Mouse (Mus musculus) kidney, postnatal 0 days (tissue): ENCODE measurements around the gene Itga2. TPM values are rescaled to one million over a fixed set of nuclear protein-coding genes. Genes with fewer than 3 reads are reported as not detected.

Source experiments
- ATAC-seq: fragments of 200-750 bp; cut with Nextera tagmentation; replicated peaks from 2 replicates; pipeline ENCODE4 v1.8.0; 2017; ENCODE audit warnings: low read depth, moderate number of reproducible peaks, moderate TSS enrichment, moderate library complexity; ENCODE audit not compliant: low FRiP score
- DNase-seq: peaks from one replicate; pipeline ENCODE4 v3.0.0-alpha.2; 2016; ENCODE audit warnings: low spot score
- H3K27ac ChIP-seq: fragments of 300-500 bp; sonication (generic); 2 replicates; pipeline ENCODE4 v1.5.1; 2014; ENCODE audit warnings: mild to moderate bottlenecking
- H3K27me3 ChIP-seq: fragments of 300-500 bp; sonication (generic); 2 replicates; pipeline ENCODE4 v1.6.1; 2014; ENCODE audit warnings: low read length, mixed read lengths; ENCODE audit not compliant: insufficient read depth
- H3K36me3 ChIP-seq: fragments of 300-500 bp; sonication (generic); 2 replicates; pipeline ENCODE4 v1.6.1; 2014; ENCODE audit warnings: low read length, mixed read lengths; ENCODE audit not compliant: insufficient read depth
- H3K4me1 ChIP-seq: fragments of 300-500 bp; sonication (generic); replicated peaks from 2 replicates; pipeline ENCODE4 v1.6.1; 2014; ENCODE audit warnings: antibody characterized with exemption, low read length, mixed read lengths; ENCODE audit not compliant: insufficient read depth
- H3K4me2 ChIP-seq: fragments of 300-500 bp; sonication (generic); 2 replicates; pipeline ENCODE4 v1.6.1; 2014; ENCODE audit warnings: mild to moderate bottlenecking, low read length, moderate library complexity, mixed read lengths
- H3K4me3 ChIP-seq: fragments of 300-500 bp; sonication (generic); replicated peaks from 2 replicates; pipeline ENCODE4 v1.5.1; 2014; ENCODE audit warnings: low read depth, low read length
- H3K9ac ChIP-seq: fragments of 300-500 bp; sonication (generic); 2 replicates; pipeline ENCODE4 v1.6.1; 2014; ENCODE audit warnings: low read depth, low read length
- H3K9me3 ChIP-seq: fragments of 300-500 bp; sonication (generic); replicated peaks from 2 replicates; pipeline ENCODE4 v1.6.1; 2016; ENCODE audit warnings: low read length, inconsistent platforms, mixed read lengths
- CTCF ChIP-seq: IDR thresholded peaks from 2 replicates; pipeline ENCODE4 v1.5.1; 2016; ENCODE audit warnings: antibody characterized with exemption, low read depth, mild to moderate bottlenecking, moderate library complexity
- WGBS: fragments of 180-500 bp; shearing (Covaris S2); extraction: QIAGEN DNeasy Blood & Tissue Kit; methylation state at CpG from one replicate; pipeline ENCODE4 v1.1.7; 2014; 5-methylcytosine and 5-hydroxymethylcytosine counted together
- polyA plus RNA-seq: library from polyadenylated mRNA; unstranded; fragments of >200 nt; fragmentation: Nextera tagmentation; extraction: Ambion mirVana; gene quantifications from 2 replicates; pipeline ENCODE4 v1.2.1, GENCODE M21; 2015

The Itga2 gene
- 1.9 and 2.3 TPM in 2 replicates for polyA plus RNA-seq

DNA sequence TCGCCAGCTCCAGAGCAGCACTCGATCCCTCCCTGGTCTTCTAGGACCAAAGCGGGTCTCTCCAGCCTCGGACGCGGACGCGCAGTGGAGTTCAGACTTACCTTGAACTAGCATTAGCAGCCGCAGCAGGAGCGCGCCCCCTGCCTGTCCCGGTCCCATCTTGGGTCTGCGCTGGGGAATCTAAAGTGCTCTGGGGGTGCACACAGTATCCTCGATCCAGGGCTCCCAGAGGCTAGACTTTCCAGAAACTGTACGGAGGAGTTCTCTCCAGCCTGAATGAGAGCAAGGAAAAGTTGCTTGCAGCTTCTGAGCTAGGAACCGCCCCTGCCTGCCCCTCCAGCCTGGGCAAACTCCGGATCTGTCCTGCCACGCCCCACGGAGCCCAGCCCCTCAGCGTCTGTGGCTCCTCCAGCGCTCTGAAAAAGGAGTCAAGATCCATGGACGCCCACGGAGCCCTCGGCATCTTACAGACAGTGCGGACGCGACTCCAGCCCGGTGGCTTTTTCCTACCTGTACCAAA is at the start of gene Itga2:
TSS of gene Itga2 (minus strand) at position 326 of the 520 bp plus-strand sequence.
- Histone ChIP-seq H3K27me3 (no peaks in the 10 kb centered on the region), H3K36me3 (no peaks in the 10 kb centered on the region), H3K9ac (peak within 1 kb of the TSS; percentile 50), H3K4me3 (peak within 1 kb of the TSS; percentile 45), H3K9me3 (no peaks in the 10 kb centered on the region), H3K27ac (no peak within 1 kb of the TSS), H3K4me2 (peak within 1 kb of the TSS; percentile 86), H3K4me1 (peaks cover 3% of the 10 kb centered on the region; the same call in 1 of the 2 replicates)
- peak; percentile 68 for TF ChIP-seq CTCF
- ATAC-seq (peak; percentile 79), DNase-seq (peak; percentile 74)
- WGBS, result under 1% methylated on average over 28 of the region's 28 CpGs

DNA sequence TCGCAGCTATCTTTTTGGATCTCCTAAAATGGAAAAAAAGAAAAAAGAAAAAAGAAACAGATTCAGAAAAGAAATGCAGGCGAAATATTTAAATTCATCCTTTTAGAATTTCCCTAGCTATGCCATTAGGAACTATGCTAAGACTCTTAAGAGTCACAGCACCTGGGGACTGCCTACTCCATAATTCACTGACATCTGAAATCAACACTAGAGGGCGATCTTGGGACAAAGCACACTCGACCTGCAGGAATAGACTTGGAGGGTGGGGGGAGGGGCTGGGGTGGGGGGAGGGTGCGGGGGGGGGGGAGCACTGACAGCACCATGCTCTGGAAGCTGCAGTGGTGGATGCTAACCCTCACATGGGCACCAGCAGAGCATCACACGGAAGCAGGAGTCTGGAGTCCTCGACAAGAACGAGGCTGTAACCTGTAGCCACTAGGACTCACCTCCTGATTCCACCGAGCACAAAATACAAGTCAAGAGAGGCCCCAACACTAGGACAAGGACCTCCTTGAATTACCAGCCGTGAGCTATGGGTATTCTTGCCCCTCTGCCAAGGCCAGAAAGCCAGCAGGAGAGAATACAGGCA is 49.0 kb upstream of the Itga2 start:
- TF ChIP-seq CTCF, result peak; percentile 62
- WGBS, result 55% methylated on average over 10 of the region's 10 CpGs
- Histone ChIP-seq H3K4me2 (no peak overlapping the region), H3K4me3 (no peak overlapping the region), H3K36me3 (0 out of 2 replicates have a peak, but pooled peaks cover 7% of the 10 kb centered on the region), H3K4me1 (no peaks in the 10 kb centered on the region), H3K9me3 (no peaks in the 10 kb centered on the region), H3K27ac (no peak overlapping the region), H3K27me3 (no peaks in the 10 kb centered on the region), H3K9ac (no peak overlapping the region)
- ATAC-seq, result 0 out of 2 replicates have a peak, but pooled peaks have one; percentile 21
- peak; percentile 52 for DNase-seq

DNA sequence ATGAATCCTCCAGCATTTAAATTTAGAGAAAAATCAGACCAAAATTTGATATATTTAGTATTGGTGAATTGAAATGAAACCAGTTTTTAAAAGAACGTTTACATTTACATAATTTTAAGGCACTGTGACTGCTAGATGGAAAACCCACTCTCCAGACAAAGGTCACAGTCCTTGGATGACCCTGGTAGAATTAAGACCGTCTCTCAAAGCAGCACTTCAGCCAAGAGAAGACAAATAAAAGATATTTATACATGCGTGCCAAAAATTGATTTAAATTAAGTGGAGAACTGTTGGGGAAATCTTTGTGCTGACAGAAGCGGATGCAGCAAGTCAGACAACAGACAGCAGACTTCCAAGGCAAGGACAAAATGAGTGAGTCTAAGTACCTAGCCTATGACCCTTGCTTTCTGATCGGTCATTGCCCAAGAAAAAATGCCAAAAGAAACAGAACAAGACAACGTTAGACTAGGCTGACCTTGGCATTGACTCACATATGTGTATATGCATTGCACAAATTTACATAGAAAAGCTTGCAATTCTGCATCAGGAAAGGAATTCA is 42.7 kb upstream of the Itga2 start:
- H3K36me3 ChIP-seq, result 0 out of 2 replicates have a peak, but pooled peaks cover 4% of the 10 kb centered on the region
- DNase-seq (no peak), ATAC-seq (no peak)
- 61% methylated on average over 6 of the region's 6 CpGs for WGBS
- no peaks in the 10 kb centered on the region for H3K27me3 ChIP-seq
- TF ChIP-seq CTCF, result no peak
- no peaks in the 10 kb centered on the region for H3K4me1 ChIP-seq
- no peak overlapping the region for H3K4me3 ChIP-seq
- H3K9ac ChIP-seq, result no peak overlapping the region
- H3K27ac ChIP-seq, result no peak overlapping the region
- no peak overlapping the region for H3K4me2 ChIP-seq
- H3K9me3 ChIP-seq, result no peaks in the 10 kb centered on the region

DNA sequence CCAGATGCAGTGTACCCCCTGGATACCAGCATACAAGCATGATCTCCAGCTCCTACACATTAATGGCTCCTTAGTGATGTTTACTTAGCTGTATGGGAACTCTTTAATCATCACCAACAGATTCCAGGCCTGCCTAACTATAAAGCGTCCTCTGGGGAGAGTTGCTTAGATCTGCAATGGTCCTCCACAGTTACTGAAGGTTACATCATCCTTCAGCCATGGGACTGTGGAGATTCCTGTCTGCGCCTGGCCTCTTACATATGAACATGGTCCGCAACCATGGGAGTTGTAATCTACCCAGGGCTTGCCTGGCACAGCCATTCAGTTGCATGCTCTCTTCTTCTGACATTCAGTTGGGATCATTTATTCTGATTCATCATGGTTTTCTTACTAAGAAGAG is 40.0 kb upstream of the Itga2 start:
- no peak for DNase-seq
- 92% methylated on average over 3 of the region's 3 CpGs for WGBS

DNA sequence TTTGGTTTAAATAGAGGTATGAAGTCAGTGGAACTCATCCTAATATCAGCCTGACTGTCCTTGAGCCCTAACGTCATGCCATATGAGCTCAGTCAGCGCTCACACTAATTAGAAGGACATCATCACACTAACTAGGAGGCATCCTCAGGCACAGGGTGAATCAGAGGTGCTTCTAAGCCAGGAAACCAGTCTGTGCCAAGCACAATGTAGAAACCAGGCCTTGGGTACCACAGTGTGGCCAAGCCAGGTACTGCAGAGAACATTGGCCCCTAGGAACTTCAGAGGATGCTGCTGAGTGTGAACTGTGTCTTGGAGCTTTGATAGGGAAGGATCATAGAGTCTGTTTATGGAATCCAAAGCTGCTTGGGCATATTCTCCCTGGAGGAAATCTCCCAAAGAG is 32.3 kb upstream of the Itga2 start:
- H3K27ac ChIP-seq, result no peak overlapping the region
- no peak overlapping the region for H3K9ac ChIP-seq
- peak; percentile 82 for ATAC-seq
- no peaks in the 10 kb centered on the region for H3K9me3 ChIP-seq
- H3K4me1 ChIP-seq, result no peaks in the 10 kb centered on the region
- DNase-seq, result peak; percentile 81
- 0 out of 2 replicates have a peak, but pooled peaks cover 8% of the 10 kb centered on the region for H3K36me3 ChIP-seq
- WGBS, result 29% methylated on average over 2 of the region's 2 CpGs
- H3K4me2 ChIP-seq, result no peak overlapping the region
- no peak overlapping the region for H3K4me3 ChIP-seq
- peak; percentile 90 for TF ChIP-seq CTCF
- H3K27me3 ChIP-seq, result no peaks in the 10 kb centered on the region

More for the DNA sequence above, 40.0 kb upstream of the Itga2 start:
- H3K4me2 ChIP-seq, result no peak overlapping the region
- H3K9ac ChIP-seq, result no peak overlapping the region
- no peaks in the 10 kb centered on the region for H3K9me3 ChIP-seq
- H3K27ac ChIP-seq, result no peak overlapping the region
- TF ChIP-seq CTCF, result no peak
- no peaks in the 10 kb centered on the region for H3K27me3 ChIP-seq
- H3K36me3 ChIP-seq, result 0 out of 2 replicates have a peak, but pooled peaks cover 8% of the 10 kb centered on the region
- no peak overlapping the region for H3K4me3 ChIP-seq
- ATAC-seq, result no peak
- H3K4me1 ChIP-seq, result no peaks in the 10 kb centered on the region

DNA sequence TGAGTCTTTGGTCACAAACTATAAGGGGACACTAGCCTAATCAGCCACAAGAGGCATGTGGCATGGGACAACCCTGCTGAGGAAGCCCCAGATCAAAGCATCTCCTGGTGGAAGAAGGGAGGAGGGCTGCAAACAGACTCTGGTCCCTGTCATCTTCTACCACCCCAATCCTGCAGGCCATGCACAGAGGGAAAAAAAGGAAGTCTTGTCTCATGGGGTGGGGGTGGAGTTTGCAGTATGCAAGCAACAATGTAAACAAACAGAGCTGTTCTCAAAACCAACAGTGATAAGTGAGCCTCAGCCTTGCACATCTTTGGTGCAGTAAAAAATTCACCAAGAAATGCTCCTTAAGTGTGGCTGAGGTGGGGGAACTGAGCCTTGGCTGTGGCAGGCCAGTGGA is 22.6 kb upstream of the Itga2 start:
- H3K27me3 ChIP-seq, result no peaks in the 10 kb centered on the region
- no peak for ATAC-seq
- H3K27ac ChIP-seq, result no peak overlapping the region
- H3K4me1 ChIP-seq, result no peaks in the 10 kb centered on the region
- no peak overlapping the region for H3K4me2 ChIP-seq
- no peak for DNase-seq
- TF ChIP-seq CTCF, result no peak
- H3K9ac ChIP-seq, result no peak overlapping the region
- no peak overlapping the region for H3K4me3 ChIP-seq
- no peaks in the 10 kb centered on the region for H3K9me3 ChIP-seq
- H3K36me3 ChIP-seq, result peaks cover 5% of the 10 kb centered on the region; the same call in 1 of the 2 replicates
